Mouse (Mus musculus): ENCODE results near the gene Shox2.
A peak's percentile ranks its signal among the peaks of the same experiment; 100 is the strongest.

Shox2 gene

GRCm38 (mm10) chr3:66981706-66982105 is at the start of gene Shox2:
Gene Shox2 (minus strand): TSS chr3:66981771.
- no peak for DNase-seq

GRCm38 (mm10) chr3:66996820-66997219 is 15.2 kb upstream of the Shox2 start:
- DNase-seq, result no peak

GRCm38 (mm10) chr3:66986287-66986560 is 4.7 kb upstream of the Shox2 start:
- DNase-seq, result no peak

- DNase-seq, result peak; percentile 69 to 80
Measured at GRCm38 (mm10) chr3:66985539-66986286, 4.1 kb upstream of the Shox2 start.

GRCm38 (mm10) chr3:66983481-66983880 is 1.9 kb upstream of the Shox2 start:
- DNase-seq, result no peak

- peak in 1 of 2 experiments; percentile 35 for DNase-seq
Measured at GRCm38 (mm10) chr3:66982181-66982911, 775 bp upstream of the Shox2 start.

- DNase-seq, result peak; percentile 16 to 20
Measured at GRCm38 (mm10) chr3:66981101-66981661, 390 bp downstream of the Shox2 start, which contains the start of gene Rsrc1. Gene Rsrc1 (plus strand): TSS chr3:66981390.

- DNase-seq, result no peak
Measured at GRCm38 (mm10) chr3:66980111-66980975, 1.2 kb downstream of the Shox2 start.

GRCm38 (mm10) chr3:66979491-66979890 is 2.1 kb downstream of the Shox2 start:
- DNase-seq, result no peak

GRCm38 (mm10) chr3:66978457-66979381 is 2.9 kb downstream of the Shox2 start:
- peak in 1 of 2 experiments; percentile 16 for DNase-seq

- DNase-seq, result peak in 1 of 2 experiments; percentile 13
Measured at GRCm38 (mm10) chr3:66977811-66978456, 3.6 kb downstream of the Shox2 start.

- DNase-seq, result peak in 1 of 2 experiments; percentile 16
Measured at GRCm38 (mm10) chr3:66976889-66977615, 4.5 kb downstream of the Shox2 start.

- DNase-seq, result no peak
Measured at GRCm38 (mm10) chr3:66974501-66974900, 7.1 kb downstream of the Shox2 start.

GRCm38 (mm10) chr3:66973391-66973943 is 8.1 kb downstream of the Shox2 start:
- peak; percentile 16 to 28 for DNase-seq

- DNase-seq, result peak in 1 of 2 experiments; percentile 7
Measured at GRCm38 (mm10) chr3:66972191-66972950, 9.2 kb downstream of the Shox2 start.

- DNase-seq, result no peak
Measured at GRCm38 (mm10) chr3:66970661-66971331, 10.8 kb downstream of the Shox2 start.

- DNase-seq, result no peak
Measured at GRCm38 (mm10) chr3:66970261-66970660, 11.3 kb downstream of the Shox2 start.

GRCm38 (mm10) chr3:66967508-66967907 is 14.1 kb downstream of the Shox2 start:
- DNase-seq, result no peak

- no peak for DNase-seq
Measured at GRCm38 (mm10) chr3:66964884-66965283, 16.7 kb downstream of the Shox2 start.

Measured in cerebellum, postnatal 36 days (tissue).